Mouse (Mus musculus) forebrain, postnatal 0 days (tissue): Measurements from ENCODE around the gene Cdc20b. TPM values are rescaled to one million over a fixed set of nuclear protein-coding genes. Genes with fewer than 3 reads are reported as not detected.

Source experiments
- ATAC-seq: fragments of 200-750 bp; cut with Nextera tagmentation; 2 replicates; pipeline ENCODE4 v1.8.0; 2017; ENCODE audit warnings: mild to moderate bottlenecking, moderate library complexity
- DNase-seq: peaks from one replicate; pipeline ENCODE4 v3.0.0-alpha.2; 2015
- H3K27ac ChIP-seq: fragments of 300-500 bp; sonication (generic); 2 replicates; pipeline ENCODE4 v1.5.1; 2014; ENCODE audit warnings: low read depth, mild to moderate bottlenecking, antibody characterized with exemption, low read length, moderate library complexity, mixed read lengths
- H3K27me3 ChIP-seq: fragments of 300-500 bp; sonication (generic); 2 replicates; pipeline ENCODE4 v1.6.1; 2014; ENCODE audit warnings: mild to moderate bottlenecking, low read length, mixed read lengths; ENCODE audit not compliant: insufficient read depth
- H3K36me3 ChIP-seq: fragments of 300-500 bp; sonication (generic); 2 replicates; pipeline ENCODE4 v1.6.1; 2014; ENCODE audit warnings: mild to moderate bottlenecking, moderate library complexity; ENCODE audit not compliant: insufficient read depth
- H3K4me1 ChIP-seq: fragments of 300-500 bp; sonication (generic); 2 replicates; pipeline ENCODE4 v1.6.1; 2014; ENCODE audit warnings: antibody characterized with exemption; ENCODE audit not compliant: insufficient read depth
- H3K4me2 ChIP-seq: fragments of 300-500 bp; sonication (generic); 2 replicates; pipeline ENCODE4 v1.6.1; 2014; ENCODE audit warnings: low read depth, mild to moderate bottlenecking, moderate library complexity
- H3K4me3 ChIP-seq: fragments of 300-500 bp; sonication (generic); 2 replicates; pipeline ENCODE4 v1.5.1; 2014; ENCODE audit warnings: low read depth, low read length, mixed read lengths
- H3K9ac ChIP-seq: fragments of 300-500 bp; sonication (generic); 2 replicates; pipeline ENCODE4 v1.6.1; 2014; ENCODE audit warnings: mild to moderate bottlenecking
- H3K9me3 ChIP-seq: fragments of 300-500 bp; sonication (generic); 2 replicates; pipeline ENCODE4 v1.6.1; 2016; ENCODE audit warnings: low read length
- CTCF ChIP-seq: sonication (generic); IDR thresholded peaks from 2 replicates; pipeline ENCODE4 v1.5.1; 2016; ENCODE audit warnings: antibody characterized with exemption, control low read depth, low read depth
- WGBS: fragments of 180-500 bp; shearing (Covaris S2); extraction: QIAGEN DNeasy Blood & Tissue Kit; methylation state at CpG from one replicate; pipeline ENCODE4 v1.1.7; 2014; 5-methylcytosine and 5-hydroxymethylcytosine counted together
- microRNA counts: library from miRNA; unstranded; fragments of <30 nt; microRNA quantifications from one replicate; lab custom pipeline; 2015
- microRNA-seq, 2 experiments: library from miRNA; unstranded; fragments of <30 nt; microRNA quantifications; one replicate each; pipeline ENCODE4; 2016
- polyA plus RNA-seq: library from polyadenylated mRNA; unstranded; fragments of >200 nt; fragmentation: Nextera tagmentation; extraction: Ambion mirVana; gene quantifications from 2 replicates; pipeline ENCODE4 v1.2.1, GENCODE M21; 2015
- total RNA-seq: library from RNA; depleted of rRNA; stranded (reverse); fragments of >200 nt; gene quantifications from 2 replicates; pipeline ENCODE4 v1.2.3, GENCODE M21; 2014; rRNA removed

Gene Cdc20b
- total and polyA plus RNA-seq, 2 experiments from 2014 or later: 0.97 to 1.0 TPM

GRCm38 (mm10) chr13:113120324-113121237, 85.7 kb downstream of the Cdc20b start:
- DNase-seq: no peak
- no peak for ATAC-seq
- Histone ChIP-seq H3K4me2 (no peak overlapping the region), H3K4me3 (no peak overlapping the region), H3K36me3 (no peaks in the 10 kb centered on the region), H3K9ac (no peak overlapping the region), H3K27me3 (no peaks in the 10 kb centered on the region), H3K9me3 (no peaks in the 10 kb centered on the region), H3K4me1 (no peaks in the 10 kb centered on the region), H3K27ac (no peak overlapping the region)
- TF ChIP-seq CTCF: no peak
- 95% methylated on average over 17 of the region's 17 CpGs for WGBS

- no peaks in the 10 kb centered on the region for H3K9me3 ChIP-seq
- no peak for DNase-seq
- WGBS: 91% methylated on average over 14 of the region's 14 CpGs
- H3K4me3 ChIP-seq: no peak overlapping the region
- H3K27ac ChIP-seq: no peak overlapping the region
- no peaks in the 10 kb centered on the region for H3K27me3 ChIP-seq
- ATAC-seq: no peak
- no peak overlapping the region for H3K4me2 ChIP-seq
- H3K4me1 ChIP-seq: no peaks in the 10 kb centered on the region
- no peak for TF ChIP-seq CTCF
- H3K36me3 ChIP-seq: no peaks in the 10 kb centered on the region
- H3K9ac ChIP-seq: no peak overlapping the region
These were observed 86.4 kb downstream of the Cdc20b start for GRCm38 (mm10) chr13:113121326-113121725.

DNA sequence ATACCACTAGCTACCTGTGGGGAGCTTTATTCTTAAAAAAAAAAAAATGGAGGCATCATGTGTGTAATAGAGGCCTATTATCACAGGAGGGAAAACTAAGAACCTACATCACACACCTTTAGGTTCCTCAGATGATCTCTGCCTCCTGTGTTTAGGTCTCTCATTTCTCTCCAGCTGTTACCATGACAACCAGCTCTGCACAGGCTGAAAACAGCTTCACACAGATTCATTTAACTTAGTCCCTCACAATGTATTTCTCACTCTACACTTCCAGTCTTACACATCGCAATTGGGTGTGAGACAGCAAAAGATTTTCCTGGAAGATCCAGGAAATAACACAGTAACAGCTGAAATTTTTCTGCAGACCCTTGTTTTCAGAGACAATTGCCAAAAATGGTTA, 95.1 kb downstream of the Cdc20b start:
- H3K27ac ChIP-seq: no peak overlapping the region
- no peak overlapping the region for H3K9ac ChIP-seq
- H3K4me2 ChIP-seq: no peak overlapping the region
- H3K9me3 ChIP-seq: no peaks in the 10 kb centered on the region
- peak; percentile 60 for DNase-seq
- H3K36me3 ChIP-seq: no peaks in the 10 kb centered on the region
- H3K4me3 ChIP-seq: no peak overlapping the region
- no peaks in the 10 kb centered on the region for H3K27me3 ChIP-seq
- no peaks in the 10 kb centered on the region for H3K4me1 ChIP-seq
- ATAC-seq: peak; percentile 94
- 53% methylated on average over 1 of the region's 1 CpGs for WGBS
- no peak for TF ChIP-seq CTCF

- H3K4me3 ChIP-seq: no peak overlapping the region
- peak; percentile 2 for DNase-seq
These were observed 104.7 kb downstream of the Cdc20b start for GRCm38 (mm10) chr13:113139597-113139996.

More at GRCm38 (mm10) chr13:113139597-113139996, 104.7 kb downstream of the Cdc20b start:
- H3K27me3 ChIP-seq: no peaks in the 10 kb centered on the region
- no peak overlapping the region for H3K4me2 ChIP-seq
- 92% methylated on average over 1 of the region's 1 CpGs for WGBS
- no peaks in the 10 kb centered on the region for H3K4me1 ChIP-seq
- H3K36me3 ChIP-seq: no peaks in the 10 kb centered on the region
- no peak overlapping the region for H3K9ac ChIP-seq
- no peak for ATAC-seq
- TF ChIP-seq CTCF: peak; percentile 33
- no peaks in the 10 kb centered on the region for H3K9me3 ChIP-seq
- no peak overlapping the region for H3K27ac ChIP-seq

MicroRNAs encoded within 50 kb of the gene (microRNA counts, 519-probe panel; counts per million panel counts)
- microRNA mmu-miR-449a (lab: Ali Mortazavi, UCI) (5,082 counts per million, percentile 67 among the panel's probes with 10 or more counts), microRNA mmu-miR-449b (lab: Ali Mortazavi, UCI) (not detected), microRNA mmu-miR-449c (lab: Ali Mortazavi, UCI) (not detected)

Small RNA genes within 50 kb of the gene (microRNA-seq; reads per million reads assigned to microRNA genes)
- 6,277 to 6,958 reads per million in 2 experiments for gene Mir449a
- gene Mir449b: 5.4 to 6.0 reads per million in 2 experiments
- 6.3 to 6.6 reads per million in 2 experiments for gene Mir449c

Other genes with a start within 250 kb of the Cdc20b start
- 44.4 and 48.0 TPM in 2 replicates for gene Plpp1, start 234.3 kb upstream of the Cdc20b start, total RNA-seq
- gene Plpp1, start 234.3 kb upstream of the Cdc20b start, polyA plus RNA-seq: 60.8 and 68.0 TPM in 2 replicates
- 40.4 and 41.8 TPM in 2 replicates for gene Mtrex, start 107.7 kb upstream of the Cdc20b start, total RNA-seq
- gene Mtrex, start 107.7 kb upstream of the Cdc20b start, polyA plus RNA-seq: 36.5 and 39.9 TPM in 2 replicates
- gene Dhx29, start 107.7 kb upstream of the Cdc20b start, total RNA-seq: 24.9 and 33.6 TPM in 2 replicates
- gene Dhx29, start 107.7 kb upstream of the Cdc20b start, polyA plus RNA-seq: 19.3 and 25.5 TPM in 2 replicates
- 3.0 and 6.8 TPM in 2 replicates for gene Ccno, start 47.3 kb upstream of the Cdc20b start, total RNA-seq
- 2.6 and 3.3 TPM in 2 replicates for gene Ccno, start 47.3 kb upstream of the Cdc20b start, polyA plus RNA-seq
- gene Mcidas, start 41.3 kb upstream of the Cdc20b start, total RNA-seq: 0.85 and 1.8 TPM in 2 replicates
- gene Mcidas, start 41.3 kb upstream of the Cdc20b start, polyA plus RNA-seq: 0.75 and 1.9 TPM in 2 replicates
- gene Gpx8, start 11.3 kb downstream of the Cdc20b start, total RNA-seq: 27.3 and 28.3 TPM in 2 replicates
- gene Gpx8, start 11.3 kb downstream of the Cdc20b start, polyA plus RNA-seq: 41.7 and 47.6 TPM in 2 replicates
- gene Gzma, start 65.9 kb downstream of the Cdc20b start, total RNA-seq: 0.62 TPM in 1 of 2 replicates, not detected in the other
- 0.18 TPM in 1 of 2 replicates, not detected in the other for gene Gzma, start 65.9 kb downstream of the Cdc20b start, polyA plus RNA-seq
- gene Esm1, start 174.5 kb downstream of the Cdc20b start, total RNA-seq: 0.31 and 1.5 TPM in 2 replicates
- gene Esm1, start 174.5 kb downstream of the Cdc20b start, polyA plus RNA-seq: 0.88 and 1.4 TPM in 2 replicates
- gene Gzmk, start 190.8 kb downstream of the Cdc20b start, total RNA-seq: not detected in 2 replicates
- not detected in 2 replicates for gene Gzmk, start 190.8 kb downstream of the Cdc20b start, polyA plus RNA-seq